Mouse (Mus musculus): ENCODE data around the gene Gls.

DNA sequence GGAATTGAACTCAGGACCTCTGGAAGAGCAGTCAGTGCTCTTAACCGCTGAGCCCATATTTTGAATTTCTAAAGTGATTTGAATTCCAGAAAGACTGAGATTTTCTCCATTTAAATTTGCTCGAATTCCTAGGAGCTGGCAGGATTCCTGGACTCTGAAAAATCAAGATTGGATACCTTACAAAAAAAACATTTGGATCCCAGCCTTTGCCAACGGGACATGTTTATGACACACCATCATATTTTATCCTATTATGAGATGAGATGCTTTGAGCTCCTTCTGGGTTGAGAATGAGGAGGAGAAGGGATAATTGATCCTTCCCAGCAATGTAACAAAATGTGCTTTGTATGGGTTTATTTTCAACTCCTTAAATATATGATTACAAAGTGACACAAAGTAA lies 31.3 kb upstream of the Gls start:
- TF ChIP-seq POLR2A (IDR thresholded peaks at IDR 0.05; ENCODE audit: insufficient read length, low read depth): no peak
- no peak for TF ChIP-seq E2F4 (IDR thresholded peaks at IDR 0.05; ENCODE audit: insufficient read depth)
- TF ChIP-seq TCF12 (IDR thresholded peaks at IDR 0.05; ENCODE audit: insufficient read depth, poor library complexity, severe bottlenecking): no peak
- no peak for TF ChIP-seq USF1 (IDR thresholded peaks at IDR 0.05; ENCODE audit: low read depth)
- TF ChIP-seq MYOD1 (IDR thresholded peaks at IDR 0.05; ENCODE audit: control insufficient read depth in 1 of 3, insufficient read length in 2 of 3, low read depth in 2 of 3): no peak
- TF ChIP-seq POLR2AphosphoS2 (IDR thresholded peaks at IDR 0.05; ENCODE audit: insufficient read length, low read depth): no peak
- TF ChIP-seq TCF3 (IDR thresholded peaks at IDR 0.05; ENCODE audit: insufficient read length, low read depth): no peak
- TF ChIP-seq MAX (IDR thresholded peaks at IDR 0.05; ENCODE audit: low read depth): no peak
- no peak for TF ChIP-seq REST (IDR thresholded peaks at IDR 0.05; ENCODE audit: insufficient read depth, insufficient read length)
- no peak for TF ChIP-seq CEBPB (IDR thresholded peaks at IDR 0.05; ENCODE audit: insufficient read depth, poor library complexity, severe bottlenecking)

All from myocyte (in vitro differentiated cells).